Mouse (Mus musculus) cerebellum, adult 2 months (tissue): ENCODE data around the gene 1810013L24Rik.

ENCODE experiments used
- CTCF ChIP-seq: fragments of 200-500 bp; IDR thresholded peaks from 2 replicates; pipeline ENCODE4 v1.5.1; 2011; ENCODE audit warnings: low read depth, mild to moderate bottlenecking, control low read depth, low read length, moderate library complexity, borderline replicate concordance; ENCODE audit not compliant: insufficient read depth
- POLR2A ChIP-seq: fragments of 200-500 bp; IDR thresholded peaks from 2 replicates; pipeline ENCODE4 v1.6.1; 2011; ENCODE audit warnings: low read length, control low read depth, borderline replicate concordance; ENCODE audit not compliant: insufficient read depth

DNA sequence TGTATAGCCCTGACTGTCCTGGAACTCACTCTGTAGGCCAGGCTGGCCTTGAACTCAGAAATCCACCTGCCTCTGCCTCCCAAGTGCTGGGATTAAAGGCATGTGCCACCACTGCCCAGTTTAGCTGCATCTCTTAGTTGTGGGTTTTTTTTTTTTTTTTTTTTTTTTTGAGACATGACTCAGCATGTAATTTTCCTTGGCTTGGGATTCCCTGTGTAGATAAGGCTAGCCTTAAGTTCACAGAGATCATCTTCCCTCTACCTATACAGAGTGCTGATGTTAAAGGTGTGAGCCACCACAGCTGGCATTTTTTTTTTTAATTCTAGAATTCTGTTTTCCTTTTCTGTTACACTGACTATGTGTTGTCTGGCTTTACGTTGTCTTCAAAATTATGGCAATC, 7.7 kb downstream of the 1810013L24Rik start:
- TF ChIP-seq CTCF, result no peak
- TF ChIP-seq POLR2A, result no peak
